Mouse (Mus musculus): Measurements from ENCODE around the gene Apip. TPM values are rescaled to one million over a fixed set of nuclear protein-coding genes. Genes with fewer than 3 reads are reported as not detected.
A peak's percentile ranks its signal among the peaks of the same experiment; 100 is the strongest.

The Apip gene
- total and polyA plus RNA-seq, 2 experiments from 2014 or later, result 29.5 to 35.2 TPM

GRCm38 (mm10) chr2:103138529-103139265 is 65.2 kb downstream of the Apip start:
- Histone ChIP-seq H3K4me3 (ENCODE audit: low read depth, low read length) (no peak overlapping the region), H3K36me3 (ENCODE audit: insufficient read depth, low read length) (no peaks in the 10 kb centered on the region), H3K27me3 (ENCODE audit: insufficient read depth, low read length) (no peaks in the 10 kb centered on the region), H3K4me1 (ENCODE audit: insufficient read depth, low read length) (no peaks in the 10 kb centered on the region), H3K4me2 (ENCODE audit: low read depth, low read length, poor library complexity, severe bottlenecking) (no peak overlapping the region), H3K9ac (replicated peaks; ENCODE audit: low read length, poor library complexity, severe bottlenecking) (no peak overlapping the region), H3K27ac (ENCODE audit: low read depth, low read length) (no peak overlapping the region), H3K9me3 (ENCODE audit: low read length) (no peaks in the 10 kb centered on the region)
- TF ChIP-seq CTCF (IDR thresholded peaks at IDR 0.05), result no peak
- peak; percentile 70 for DNase-seq (ENCODE audit: low spot score)
- 73% methylated on average over 8 of the region's 8 CpGs for WGBS
- no peak for ATAC-seq (ENCODE audit: low FRiP score)

Other genes with a start within 250 kb of the Apip start
- gene Cd44, start 172.0 kb upstream of the Apip start, total RNA-seq (2014; rRNA removed), result 5.4 and 6.2 TPM in 2 replicates
- 2.9 and 3.4 TPM in 2 replicates for gene Cd44, start 172.0 kb upstream of the Apip start, polyA plus RNA-seq (2015; fragmentation: Nextera tagmentation; extraction: Ambion mirVana)
- gene Pdhx, start 162 bp upstream of the Apip start, total RNA-seq (2014; rRNA removed), result 47.2 and 53.2 TPM in 2 replicates
- 66.3 and 69.1 TPM in 2 replicates for gene Pdhx, start 162 bp upstream of the Apip start, polyA plus RNA-seq (2015; fragmentation: Nextera tagmentation; extraction: Ambion mirVana)
- gene Ehf, start 229.6 kb downstream of the Apip start, total RNA-seq (2014; rRNA removed), result 0.05 TPM in 1 of 2 replicates, not detected in the other
- 0.22 TPM in 1 of 2 replicates, not detected in the other for gene Ehf, start 229.6 kb downstream of the Apip start, polyA plus RNA-seq (2015; fragmentation: Nextera tagmentation; extraction: Ambion mirVana)